Mouse (Mus musculus): ENCODE data around the gene Prpf6. TPM values are rescaled to one million over a fixed set of nuclear protein-coding genes. Genes with fewer than 3 reads are reported as not detected.

The Prpf6 gene
- polyA plus RNA-seq, 1 experiment from 2014 or later, result 48.8 TPM

- no peak for ATAC-seq (ENCODE audit: insufficient number of reproducible peaks, low FRiP score)
- no peak overlapping the region for H3K9ac ChIP-seq
- H3K36me3 ChIP-seq, result peaks cover 41% of the 10 kb centered on the region
- H3K4me1 ChIP-seq (replicated peaks), result peaks cover 13% of the 10 kb centered on the region
- no peak overlapping the region for H3K4me2 ChIP-seq
- no peaks in the 10 kb centered on the region for H3K27me3 ChIP-seq (replicated peaks)
- H3K27ac ChIP-seq (ENCODE audit: poor library complexity, severe bottlenecking), result no peak overlapping the region
- H3K9me3 ChIP-seq (replicated peaks), result no peaks in the 10 kb centered on the region
- 89% methylated on average over 11 of the region's 11 CpGs for WGBS
- no peak overlapping the region for H3K4me3 ChIP-seq
Measured at GRCm38 (mm10) chr2:181571941-181572670, 19.6 kb upstream of the Prpf6 start.

GRCm38 (mm10) chr2:181572921-181573920 is 18.4 kb upstream of the Prpf6 start:
- H3K9me3 ChIP-seq (replicated peaks), result no peaks in the 10 kb centered on the region
- H3K4me2 ChIP-seq, result no peak overlapping the region
- no peak overlapping the region for H3K9ac ChIP-seq
- 87% methylated on average over 15 of the region's 15 CpGs for WGBS
- peaks cover 24% of the 10 kb centered on the region for H3K4me1 ChIP-seq (replicated peaks)
- no peaks in the 10 kb centered on the region for H3K27me3 ChIP-seq (replicated peaks)
- H3K27ac ChIP-seq (ENCODE audit: poor library complexity, severe bottlenecking), result no peak overlapping the region
- no peak overlapping the region for H3K4me3 ChIP-seq
- no peak for ATAC-seq (ENCODE audit: insufficient number of reproducible peaks, low FRiP score)
- H3K36me3 ChIP-seq, result peaks cover 41% of the 10 kb centered on the region

- Histone ChIP-seq H3K9ac (no peak overlapping the region), H3K36me3 (peaks cover 41% of the 10 kb centered on the region), H3K4me3 (no peak overlapping the region), H3K4me1 (replicated peaks) (peaks cover 31% of the 10 kb centered on the region), H3K4me2 (no peak overlapping the region), H3K27ac (ENCODE audit: poor library complexity, severe bottlenecking) (no peak overlapping the region), H3K27me3 (replicated peaks) (no peaks in the 10 kb centered on the region), H3K9me3 (replicated peaks) (no peaks in the 10 kb centered on the region)
- ATAC-seq (ENCODE audit: insufficient number of reproducible peaks, low FRiP score), result no peak
- 86% methylated on average over 9 of the region's 9 CpGs for WGBS
Measured at GRCm38 (mm10) chr2:181573961-181574360, 17.7 kb upstream of the Prpf6 start.

- no peak overlapping the region for H3K4me2 ChIP-seq
- no peak overlapping the region for H3K9ac ChIP-seq
- no peak for ATAC-seq (ENCODE audit: insufficient number of reproducible peaks, low FRiP score)
- no peaks in the 10 kb centered on the region for H3K27me3 ChIP-seq (replicated peaks)
- H3K36me3 ChIP-seq, result peaks cover 36% of the 10 kb centered on the region
- H3K4me1 ChIP-seq (replicated peaks), result peaks cover 42% of the 10 kb centered on the region
- 93% methylated on average over 7 of the region's 7 CpGs for WGBS
- H3K4me3 ChIP-seq, result no peak overlapping the region
- H3K9me3 ChIP-seq (replicated peaks), result no peaks in the 10 kb centered on the region
- no peak overlapping the region for H3K27ac ChIP-seq (ENCODE audit: poor library complexity, severe bottlenecking)
Measured at GRCm38 (mm10) chr2:181574921-181575545, 16.6 kb upstream of the Prpf6 start.

GRCm38 (mm10) chr2:181576613-181577012 is 15.1 kb upstream of the Prpf6 start:
- H3K27ac ChIP-seq (ENCODE audit: poor library complexity, severe bottlenecking), result no peak overlapping the region
- 75% methylated on average over 2 of the region's 2 CpGs for WGBS
- H3K27me3 ChIP-seq (replicated peaks), result no peaks in the 10 kb centered on the region
- peaks cover 35% of the 10 kb centered on the region for H3K36me3 ChIP-seq
- no peak overlapping the region for H3K4me3 ChIP-seq
- H3K4me2 ChIP-seq, result no peak overlapping the region
- H3K9ac ChIP-seq, result no peak overlapping the region
- ATAC-seq (ENCODE audit: insufficient number of reproducible peaks, low FRiP score), result no peak
- H3K9me3 ChIP-seq (replicated peaks), result no peaks in the 10 kb centered on the region
- peaks cover 42% of the 10 kb centered on the region for H3K4me1 ChIP-seq (replicated peaks)

- Histone ChIP-seq H3K9me3 (replicated peaks) (no peaks in the 10 kb centered on the region), H3K4me1 (replicated peaks) (peaks cover 42% of the 10 kb centered on the region), H3K27me3 (replicated peaks) (no peaks in the 10 kb centered on the region), H3K9ac (no peak overlapping the region), H3K4me3 (no peak overlapping the region), H3K36me3 (peaks cover 30% of the 10 kb centered on the region), H3K27ac (ENCODE audit: poor library complexity, severe bottlenecking) (no peak overlapping the region), H3K4me2 (no peak overlapping the region)
- 65% methylated on average over 2 of the region's 2 CpGs for WGBS
- no peak for ATAC-seq (ENCODE audit: insufficient number of reproducible peaks, low FRiP score)
Measured at GRCm38 (mm10) chr2:181577126-181577525, 14.5 kb upstream of the Prpf6 start.

GRCm38 (mm10) chr2:181577981-181578581 is 13.6 kb upstream of the Prpf6 start:
- 48% methylated on average over 7 of the region's 7 CpGs for WGBS
- Histone ChIP-seq H3K9ac (no peak overlapping the region), H3K36me3 (peaks cover 21% of the 10 kb centered on the region), H3K9me3 (replicated peaks) (no peaks in the 10 kb centered on the region), H3K27me3 (replicated peaks) (no peaks in the 10 kb centered on the region), H3K4me1 (replicated peaks) (peaks cover 42% of the 10 kb centered on the region), H3K4me3 (no peak overlapping the region), H3K4me2 (no peak overlapping the region; the same call in 1 of the 2 replicates), H3K27ac (ENCODE audit: poor library complexity, severe bottlenecking) (no peak overlapping the region)
- ATAC-seq (ENCODE audit: insufficient number of reproducible peaks, low FRiP score), result no peak

GRCm38 (mm10) chr2:181578790-181579618 is 12.7 kb upstream of the Prpf6 start:
- peak overlapping the region; percentile 46; the same call in 1 of the 2 replicates for H3K9ac ChIP-seq
- peaks cover 42% of the 10 kb centered on the region for H3K4me1 ChIP-seq (replicated peaks)
- ATAC-seq (ENCODE audit: insufficient number of reproducible peaks, low FRiP score), result no peak
- no peak overlapping the region for H3K4me3 ChIP-seq
- peak overlapping the region; percentile 13 for H3K4me2 ChIP-seq
- H3K9me3 ChIP-seq (replicated peaks), result no peaks in the 10 kb centered on the region
- peak overlapping the region; percentile 33; the same call in 1 of the 2 replicates for H3K27ac ChIP-seq (ENCODE audit: poor library complexity, severe bottlenecking)
- WGBS, result 46% methylated on average over 5 of the region's 5 CpGs
- no peaks in the 10 kb centered on the region for H3K27me3 ChIP-seq (replicated peaks)
- peaks cover 18% of the 10 kb centered on the region for H3K36me3 ChIP-seq

GRCm38 (mm10) chr2:181579681-181580080 is 12.0 kb upstream of the Prpf6 start:
- peak overlapping the region; percentile 71 for H3K4me2 ChIP-seq
- no peaks in the 10 kb centered on the region for H3K9me3 ChIP-seq (replicated peaks)
- 86% methylated on average over 1 of the region's 1 CpGs for WGBS
- H3K36me3 ChIP-seq, result peaks cover 18% of the 10 kb centered on the region
- H3K4me1 ChIP-seq (replicated peaks), result peaks cover 42% of the 10 kb centered on the region
- no peak overlapping the region for H3K27ac ChIP-seq (ENCODE audit: poor library complexity, severe bottlenecking)
- peak overlapping the region; percentile 46; the same call in 1 of the 2 replicates for H3K9ac ChIP-seq
- no peak for ATAC-seq (ENCODE audit: insufficient number of reproducible peaks, low FRiP score)
- no peak overlapping the region for H3K4me3 ChIP-seq
- H3K27me3 ChIP-seq (replicated peaks), result no peaks in the 10 kb centered on the region

GRCm38 (mm10) chr2:181580131-181580772 is 11.4 kb upstream of the Prpf6 start:
- peak overlapping the region; percentile 89 for H3K9ac ChIP-seq
- H3K4me1 ChIP-seq (replicated peaks), result peaks cover 42% of the 10 kb centered on the region
- no peaks in the 10 kb centered on the region for H3K27me3 ChIP-seq (replicated peaks)
- WGBS, result 68% methylated on average over 5 of the region's 5 CpGs
- peak overlapping the region; percentile 96 for H3K27ac ChIP-seq (ENCODE audit: poor library complexity, severe bottlenecking)
- H3K36me3 ChIP-seq, result peaks cover 18% of the 10 kb centered on the region
- no peak for ATAC-seq (ENCODE audit: insufficient number of reproducible peaks, low FRiP score)
- peak overlapping the region; percentile 77 for H3K4me3 ChIP-seq
- H3K4me2 ChIP-seq, result peak overlapping the region; percentile 71
- H3K9me3 ChIP-seq (replicated peaks), result no peaks in the 10 kb centered on the region

All from heart, embryonic 12.5 days (tissue).